Mouse (Mus musculus): ENCODE measurements around the gene Trim21. TPM values are rescaled to one million over a fixed set of nuclear protein-coding genes. Genes with fewer than 3 reads are reported as not detected.

Gene Trim21
- polyA plus RNA-seq, 1 experiment from 2014 or later, result 1.1 TPM

DNA sequence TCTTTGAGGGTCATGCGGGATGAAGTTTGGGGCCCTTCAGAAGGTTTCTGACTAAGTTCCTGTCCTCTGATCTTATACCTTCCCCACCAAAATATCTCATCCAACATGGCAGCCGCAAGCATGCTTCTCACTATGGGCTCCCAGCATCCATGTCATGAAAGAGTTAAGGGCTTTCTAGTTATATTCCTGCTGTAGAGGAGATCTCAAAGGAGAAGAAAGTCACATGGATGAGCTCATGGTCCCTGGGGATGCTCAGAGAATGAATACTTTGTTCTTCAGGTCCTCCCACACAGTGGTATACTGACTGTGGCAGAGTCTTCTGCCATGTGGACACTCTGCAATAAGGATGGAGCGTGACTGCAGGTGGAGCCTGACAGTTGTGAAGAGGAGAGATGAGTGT, 15.7 kb downstream of the Trim21 start, which contains the start of gene Olfr549:
TSS of gene Olfr549 (plus strand) at position 301 of the 400 bp plus-strand sequence.
- Histone ChIP-seq H3K9me3 (ENCODE audit: control insufficient read depth, low read length) (no peaks in the 10 kb centered on the region), H3K9ac (ENCODE audit: low read length) (no peak within 1 kb of the TSS), H3K4me2 (ENCODE audit: low read depth, low read length) (no peak within 1 kb of the TSS), H3K4me3 (ENCODE audit: low read length) (no peak within 1 kb of the TSS), H3K27ac (ENCODE audit: low read length) (no peak within 1 kb of the TSS), H3K4me1 (replicated peaks; ENCODE audit: control insufficient read depth, insufficient read depth, low read length) (no peaks in the 10 kb centered on the region), H3K36me3 (ENCODE audit: control insufficient read depth, insufficient read depth, low read length) (no peaks in the 10 kb centered on the region), H3K27me3 (ENCODE audit: control insufficient read depth, insufficient read depth, low read depth, low read length) (no peaks in the 10 kb centered on the region)
- WGBS, result 84% methylated on average over 3 of the region's 3 CpGs
- ATAC-seq (ENCODE audit: low read depth), result no peak

DNA sequence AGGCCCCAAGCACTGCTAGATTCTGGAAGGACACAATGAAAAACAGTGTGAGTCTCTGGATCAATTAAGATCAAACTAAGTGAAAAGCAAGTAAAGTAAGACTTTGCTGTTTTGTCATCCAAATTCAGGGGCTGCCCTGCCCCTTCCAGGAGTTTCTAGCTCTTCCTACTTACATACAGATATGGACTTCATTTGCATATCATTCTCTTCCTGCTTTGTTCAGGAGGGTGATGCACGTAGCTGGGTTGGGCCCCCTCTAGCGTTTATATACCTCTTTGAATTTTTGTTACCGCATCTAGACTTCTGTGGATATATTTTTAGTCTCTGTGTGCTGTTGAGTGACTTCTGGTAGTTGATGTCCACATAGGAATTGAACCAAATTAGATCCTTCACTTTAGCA, 24.0 kb downstream of the Trim21 start:
- no peaks in the 10 kb centered on the region for H3K36me3 ChIP-seq (ENCODE audit: control insufficient read depth, insufficient read depth, low read length)
- WGBS, result 62% methylated on average over 3 of the region's 3 CpGs
- ATAC-seq (ENCODE audit: low read depth), result no peak

DNA sequence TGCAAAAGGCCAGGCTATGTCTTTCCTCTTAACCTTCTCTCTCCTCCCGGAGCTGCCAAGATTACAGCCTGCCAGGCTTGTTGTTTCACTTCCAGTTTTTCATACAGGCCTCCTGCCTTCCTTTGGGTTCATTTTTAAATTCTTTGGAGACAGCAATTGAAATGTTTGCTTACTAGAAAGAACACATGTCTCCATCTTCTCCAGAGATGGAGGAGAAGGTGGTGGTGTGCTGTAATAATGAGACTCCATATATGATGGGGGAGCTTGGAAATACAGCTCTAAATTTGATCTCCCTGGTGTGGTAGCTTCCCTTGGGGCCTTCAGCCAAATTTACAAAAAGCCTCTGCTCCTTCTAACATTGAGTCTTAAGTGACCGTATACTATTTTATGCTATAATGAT, 24.7 kb downstream of the Trim21 start, which contains the start of gene Olfr548-ps1:
TSS of gene Olfr548-ps1 (plus strand) at position 301 of the 400 bp plus-strand sequence.
- Histone ChIP-seq H3K4me2 (ENCODE audit: low read depth, low read length) (no peak within 1 kb of the TSS), H3K27me3 (ENCODE audit: control insufficient read depth, insufficient read depth, low read depth, low read length) (no peaks in the 10 kb centered on the region), H3K9me3 (ENCODE audit: control insufficient read depth, low read length) (no peaks in the 10 kb centered on the region), H3K4me1 (replicated peaks; ENCODE audit: control insufficient read depth, insufficient read depth, low read length) (no peaks in the 10 kb centered on the region), H3K4me3 (ENCODE audit: low read length) (no peak within 1 kb of the TSS), H3K9ac (ENCODE audit: low read length) (no peak within 1 kb of the TSS), H3K27ac (ENCODE audit: low read length) (no peak within 1 kb of the TSS), H3K36me3 (ENCODE audit: control insufficient read depth, insufficient read depth, low read length) (no peaks in the 10 kb centered on the region)
- 76% methylated on average over 2 of the region's 2 CpGs for WGBS
- ATAC-seq (ENCODE audit: low read depth), result no peak

More for the DNA sequence above, 24.0 kb downstream of the Trim21 start:
- no peaks in the 10 kb centered on the region for H3K27me3 ChIP-seq (ENCODE audit: control insufficient read depth, insufficient read depth, low read depth, low read length)
- no peaks in the 10 kb centered on the region for H3K4me1 ChIP-seq (replicated peaks; ENCODE audit: control insufficient read depth, insufficient read depth, low read length)
- H3K27ac ChIP-seq (ENCODE audit: low read length), result no peak overlapping the region
- H3K4me3 ChIP-seq (ENCODE audit: low read length), result no peak overlapping the region
- H3K9ac ChIP-seq (ENCODE audit: low read length), result no peak overlapping the region
- H3K4me2 ChIP-seq (ENCODE audit: low read depth, low read length), result no peak overlapping the region
- H3K9me3 ChIP-seq (ENCODE audit: control insufficient read depth, low read length), result no peaks in the 10 kb centered on the region

DNA sequence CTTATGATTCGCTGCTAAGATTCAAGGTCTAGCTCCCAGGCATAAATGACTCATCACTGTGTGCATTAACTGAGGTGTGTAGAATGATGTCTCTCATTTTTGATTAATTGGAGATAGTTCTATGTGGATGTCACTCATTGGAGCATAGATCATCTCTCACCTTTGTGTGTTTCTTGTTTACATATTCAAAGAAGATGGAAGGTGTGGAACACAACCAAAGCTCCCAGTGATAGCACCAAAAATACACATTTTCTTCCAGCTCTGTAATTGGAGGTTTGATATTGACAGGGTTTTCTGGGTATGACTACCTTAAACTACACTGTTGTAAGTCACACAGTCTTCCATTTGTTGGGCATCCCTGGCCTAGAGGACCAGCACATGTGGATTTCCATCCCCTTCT, 30.8 kb downstream of the Trim21 start, which contains the start of gene Olfr547:
TSS of gene Olfr547 (plus strand) at position 301 of the 400 bp plus-strand sequence.
- no peak for ATAC-seq (ENCODE audit: low read depth)
- no peaks in the 10 kb centered on the region for H3K27me3 ChIP-seq (ENCODE audit: control insufficient read depth, insufficient read depth, low read depth, low read length)
- H3K4me3 ChIP-seq (ENCODE audit: low read length), result no peak within 1 kb of the TSS
- H3K36me3 ChIP-seq (ENCODE audit: control insufficient read depth, insufficient read depth, low read length), result no peaks in the 10 kb centered on the region
- no peaks in the 10 kb centered on the region for H3K4me1 ChIP-seq (replicated peaks; ENCODE audit: control insufficient read depth, insufficient read depth, low read length)
- H3K9me3 ChIP-seq (ENCODE audit: control insufficient read depth, low read length), result no peaks in the 10 kb centered on the region
- no peak within 1 kb of the TSS for H3K4me2 ChIP-seq (ENCODE audit: low read depth, low read length)
- WGBS, result 71% methylated on average over 1 of the region's 1 CpGs
- no peak within 1 kb of the TSS for H3K9ac ChIP-seq (ENCODE audit: low read length)
- no peak within 1 kb of the TSS for H3K27ac ChIP-seq (ENCODE audit: low read length)

DNA sequence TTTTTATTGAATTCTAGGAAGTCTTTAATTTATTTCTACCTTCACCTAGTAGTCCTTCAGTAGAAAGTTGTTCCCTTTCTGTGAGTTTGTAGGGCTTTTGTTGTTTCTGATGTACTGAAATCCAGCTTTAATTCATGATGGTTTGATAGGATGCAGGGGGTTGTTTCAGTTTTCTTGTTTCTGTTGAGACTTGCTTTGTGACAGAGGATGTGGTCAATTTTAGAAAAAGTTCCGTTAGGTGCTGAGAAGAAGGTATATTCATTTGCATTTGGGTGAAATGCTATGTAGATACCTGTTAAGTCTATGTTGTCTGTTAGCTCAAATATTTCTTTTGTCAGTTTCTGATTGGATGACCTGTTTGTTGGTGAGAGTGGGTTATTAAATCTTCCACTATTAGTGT, 36.2 kb downstream of the Trim21 start:
- 76% methylated on average over 1 of the region's 1 CpGs for WGBS
- no peak overlapping the region for H3K4me3 ChIP-seq (ENCODE audit: low read length)
- no peak for ATAC-seq (ENCODE audit: low read depth)

DNA sequence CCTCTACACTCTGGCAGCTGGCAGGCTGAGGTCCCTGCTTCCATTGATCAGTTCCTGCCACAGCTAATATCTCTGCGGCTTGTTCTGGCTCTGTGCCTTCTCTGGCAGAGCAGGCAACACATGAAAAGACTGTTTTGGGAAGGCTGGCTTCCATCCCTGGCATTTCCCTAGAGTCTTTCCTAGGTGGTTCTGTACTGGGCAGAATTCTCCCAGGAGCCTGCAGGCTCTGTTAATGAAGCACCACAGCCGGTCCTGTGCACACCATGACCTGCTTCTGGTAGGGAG, 48.3 kb downstream of the Trim21 start:
- Histone ChIP-seq H3K27me3 (ENCODE audit: control insufficient read depth, insufficient read depth, low read depth, low read length) (no peaks in the 10 kb centered on the region), H3K27ac (ENCODE audit: low read length) (no peak overlapping the region), H3K4me1 (replicated peaks; ENCODE audit: control insufficient read depth, insufficient read depth, low read length) (no peaks in the 10 kb centered on the region; the same call in 1 of the 2 replicates), H3K9ac (ENCODE audit: low read length) (no peak overlapping the region), H3K4me2 (ENCODE audit: low read depth, low read length) (no peak overlapping the region), H3K9me3 (ENCODE audit: control insufficient read depth, low read length) (no peaks in the 10 kb centered on the region), H3K4me3 (ENCODE audit: low read length) (no peak overlapping the region), H3K36me3 (ENCODE audit: control insufficient read depth, insufficient read depth, low read length) (no peaks in the 10 kb centered on the region)
- no peak for ATAC-seq (ENCODE audit: low read depth)
- 71% methylated on average over 2 of the region's 2 CpGs for WGBS

More for the DNA sequence above, 36.2 kb downstream of the Trim21 start:
- Histone ChIP-seq H3K4me2 (ENCODE audit: low read depth, low read length) (no peak overlapping the region), H3K36me3 (ENCODE audit: control insufficient read depth, insufficient read depth, low read length) (no peaks in the 10 kb centered on the region), H3K4me1 (replicated peaks; ENCODE audit: control insufficient read depth, insufficient read depth, low read length) (no peaks in the 10 kb centered on the region), H3K9me3 (ENCODE audit: control insufficient read depth, low read length) (no peaks in the 10 kb centered on the region), H3K27ac (ENCODE audit: low read length) (no peak overlapping the region), H3K27me3 (ENCODE audit: control insufficient read depth, insufficient read depth, low read depth, low read length) (no peaks in the 10 kb centered on the region), H3K9ac (ENCODE audit: low read length) (no peak overlapping the region)

DNA sequence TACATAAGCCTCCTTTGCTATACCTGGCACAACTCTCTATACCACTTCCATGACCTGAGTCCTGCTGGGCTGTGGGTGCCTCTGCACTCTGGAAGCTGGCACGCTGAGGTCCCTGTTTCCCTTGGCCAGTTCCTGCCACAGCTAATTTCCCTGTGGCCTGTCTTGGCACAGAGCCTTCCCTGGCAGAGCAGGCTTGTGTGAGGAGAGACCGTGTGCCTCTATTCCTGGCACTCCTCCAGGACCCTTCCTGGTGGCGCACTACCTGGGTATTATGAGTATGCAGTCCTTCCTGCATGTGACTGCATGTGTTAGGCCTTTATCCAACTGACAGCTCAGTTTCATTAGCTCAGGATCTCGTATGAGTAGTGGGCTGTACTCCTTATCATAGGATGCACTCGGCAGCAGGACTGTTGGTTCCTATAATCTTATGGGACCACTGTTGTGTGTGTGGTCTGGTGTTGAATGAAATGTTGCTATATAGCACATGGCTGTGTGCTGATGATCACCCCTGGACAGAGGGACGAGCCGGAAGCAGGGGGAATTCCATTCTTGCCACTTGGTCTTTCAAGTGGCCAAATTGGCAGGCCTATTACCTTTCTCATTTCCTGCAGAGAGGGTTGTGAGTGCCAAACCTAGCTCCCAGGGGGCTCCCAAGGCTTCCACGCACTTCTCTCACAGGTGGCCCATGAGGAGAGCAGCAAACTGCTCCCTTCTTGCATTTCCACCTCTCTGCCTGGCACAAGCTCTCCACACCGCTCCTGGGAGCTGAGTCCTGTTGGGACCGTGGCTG, 48.8 kb downstream of the Trim21 start:
- H3K9ac ChIP-seq (ENCODE audit: low read length), result no peak overlapping the region
- H3K4me2 ChIP-seq (ENCODE audit: low read depth, low read length), result no peak overlapping the region
- WGBS, result 53% methylated on average over 10 of the region's 10 CpGs
- no peak overlapping the region for H3K27ac ChIP-seq (ENCODE audit: low read length)
- H3K9me3 ChIP-seq (ENCODE audit: control insufficient read depth, low read length), result no peaks in the 10 kb centered on the region
- H3K4me1 ChIP-seq (replicated peaks; ENCODE audit: control insufficient read depth, insufficient read depth, low read length), result no peaks in the 10 kb centered on the region; the same call in 1 of the 2 replicates
- no peaks in the 10 kb centered on the region for H3K27me3 ChIP-seq (ENCODE audit: control insufficient read depth, insufficient read depth, low read depth, low read length)
- no peak overlapping the region for H3K4me3 ChIP-seq (ENCODE audit: low read length)
- ATAC-seq (ENCODE audit: low read depth), result peak; percentile 27; the same call in 1 of the 2 replicates
- H3K36me3 ChIP-seq (ENCODE audit: control insufficient read depth, insufficient read depth, low read length), result no peaks in the 10 kb centered on the region

DNA sequence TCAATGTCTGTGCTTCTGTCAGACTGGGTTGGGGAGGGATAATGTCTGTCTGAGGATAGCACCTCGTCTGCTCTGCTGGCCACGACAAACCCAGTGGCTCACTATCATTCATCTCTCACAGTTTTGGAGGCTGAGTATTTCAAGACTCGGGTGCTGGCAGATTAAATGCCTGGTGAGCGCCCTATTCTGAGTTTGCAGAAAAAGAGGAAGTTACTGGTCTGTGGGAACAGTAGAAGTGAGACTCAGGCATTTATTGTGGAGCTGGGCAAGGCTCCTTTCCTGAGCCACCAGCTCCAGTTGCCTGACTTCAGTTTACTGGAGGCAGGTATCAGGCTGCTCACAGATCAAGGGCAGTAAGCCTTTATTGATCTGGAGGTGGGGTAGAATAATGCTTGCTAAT, 51.1 kb downstream of the Trim21 start:
- no peak overlapping the region for H3K4me3 ChIP-seq (ENCODE audit: low read length)
- ATAC-seq (ENCODE audit: low read depth), result no peak
- no peaks in the 10 kb centered on the region; the same call in 1 of the 2 replicates for H3K4me1 ChIP-seq (replicated peaks; ENCODE audit: control insufficient read depth, insufficient read depth, low read length)
- no peaks in the 10 kb centered on the region for H3K9me3 ChIP-seq (ENCODE audit: control insufficient read depth, low read length)
- WGBS, result 42% methylated on average over 4 of the region's 4 CpGs
- H3K27ac ChIP-seq (ENCODE audit: low read length), result no peak overlapping the region
- no peak overlapping the region for H3K4me2 ChIP-seq (ENCODE audit: low read depth, low read length)
- H3K9ac ChIP-seq (ENCODE audit: low read length), result no peak overlapping the region
- no peaks in the 10 kb centered on the region for H3K36me3 ChIP-seq (ENCODE audit: control insufficient read depth, insufficient read depth, low read length)
- H3K27me3 ChIP-seq (ENCODE audit: control insufficient read depth, insufficient read depth, low read depth, low read length), result no peaks in the 10 kb centered on the region

DNA sequence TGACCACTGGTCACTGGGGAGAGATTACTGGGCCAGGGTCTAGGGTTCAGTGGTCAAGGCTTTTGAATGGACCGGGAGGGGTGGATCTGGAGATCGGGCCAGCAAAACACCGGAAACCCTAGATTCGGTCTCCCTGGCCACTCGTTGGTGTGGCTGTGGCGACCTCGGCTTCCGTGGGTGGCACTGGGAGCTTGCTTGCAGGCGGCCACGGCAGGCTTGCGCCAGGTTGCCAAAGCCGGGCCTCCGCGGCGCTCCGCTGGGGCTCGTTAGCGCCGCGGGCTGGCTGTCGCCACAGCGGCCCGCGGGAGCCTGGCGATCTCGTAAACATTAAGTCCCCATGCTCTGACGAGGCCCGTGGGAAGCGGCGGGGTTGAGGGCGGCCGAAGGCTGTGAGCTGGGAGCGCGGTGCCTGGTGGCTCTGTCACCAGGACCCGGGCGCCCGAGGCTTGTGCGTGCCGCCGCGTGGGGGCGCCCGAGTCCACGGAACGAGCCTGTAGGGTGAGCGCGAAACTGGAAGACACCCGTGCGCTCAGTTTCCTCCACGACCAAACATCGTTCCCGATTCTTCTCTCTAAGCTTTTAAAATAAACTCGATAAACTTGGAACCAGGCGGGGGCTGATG, 52.4 kb downstream of the Trim21 start:
- Histone ChIP-seq H3K36me3 (ENCODE audit: control insufficient read depth, insufficient read depth, low read length) (no peaks in the 10 kb centered on the region), H3K27ac (ENCODE audit: low read length) (no peak overlapping the region), H3K9ac (ENCODE audit: low read length) (peak overlapping the region; percentile 78), H3K27me3 (ENCODE audit: control insufficient read depth, insufficient read depth, low read depth, low read length) (no peaks in the 10 kb centered on the region), H3K4me2 (ENCODE audit: low read depth, low read length) (peak overlapping the region; percentile 94), H3K4me3 (ENCODE audit: low read length) (peak overlapping the region; percentile 57), H3K9me3 (ENCODE audit: control insufficient read depth, low read length) (no peaks in the 10 kb centered on the region), H3K4me1 (replicated peaks; ENCODE audit: control insufficient read depth, insufficient read depth, low read length) (no peaks in the 10 kb centered on the region; the same call in 1 of the 2 replicates)
- under 1% methylated on average over 54 of the region's 54 CpGs for WGBS
- peak; percentile 95 for ATAC-seq (ENCODE audit: low read depth)

All from lung, embryonic 16.5 days (tissue).